Mouse (Mus musculus) right cerebral cortex, adult 2 months (tissue): Measurements from ENCODE around the gene LTO1.
"Not testable (repeated sequence)": the region's sequence is repeated elsewhere in the genome, so short reads cannot be mapped to it uniquely, and the experiment has no call there.

ENCODE experiments used
- DNase-seq, 2 experiments: peaks; one replicate each; pipeline ENCODE4 v3.0.0; 2021 to 2022; ENCODE audit warnings: low spot score in 2 of 2

The LTO1 gene

GRCm38 (mm10) chr7:144914948-144915750 is at the start of gene LTO1:
Gene LTO1, plus strand, starts transcription at chr7:144915100.
- DNase-seq, result peak; percentile 86 to 89

- DNase-seq, result no peak
Measured at GRCm38 (mm10) chr7:144867161-144867560, 47.7 kb upstream of the LTO1 start.

GRCm38 (mm10) chr7:144867602-144868001 is 47.3 kb upstream of the LTO1 start:
- no peak for DNase-seq

DNA sequence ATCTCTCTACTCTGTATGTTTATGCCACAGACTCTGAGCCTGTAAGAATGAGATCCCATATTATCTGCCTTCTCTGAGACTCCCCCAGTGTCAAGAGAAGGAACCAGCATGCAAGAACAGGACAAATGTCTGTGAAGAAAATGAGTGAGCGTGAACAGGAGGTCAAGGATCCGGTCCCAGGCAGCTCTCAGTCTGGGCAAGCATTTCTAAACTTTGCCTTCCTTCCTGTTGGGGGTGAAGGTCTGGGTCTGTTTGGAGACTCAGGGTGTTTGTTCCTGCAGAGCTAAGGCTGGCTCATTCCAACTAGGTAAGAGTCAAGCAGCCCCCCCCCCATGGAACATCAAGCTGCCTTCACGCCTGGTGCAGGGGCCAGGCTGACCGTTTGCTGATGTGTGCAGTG is 42.5 kb upstream of the LTO1 start:
- no peak for DNase-seq

GRCm38 (mm10) chr7:144873160-144873559 is 41.7 kb upstream of the LTO1 start:
- no peak for DNase-seq

DNA sequence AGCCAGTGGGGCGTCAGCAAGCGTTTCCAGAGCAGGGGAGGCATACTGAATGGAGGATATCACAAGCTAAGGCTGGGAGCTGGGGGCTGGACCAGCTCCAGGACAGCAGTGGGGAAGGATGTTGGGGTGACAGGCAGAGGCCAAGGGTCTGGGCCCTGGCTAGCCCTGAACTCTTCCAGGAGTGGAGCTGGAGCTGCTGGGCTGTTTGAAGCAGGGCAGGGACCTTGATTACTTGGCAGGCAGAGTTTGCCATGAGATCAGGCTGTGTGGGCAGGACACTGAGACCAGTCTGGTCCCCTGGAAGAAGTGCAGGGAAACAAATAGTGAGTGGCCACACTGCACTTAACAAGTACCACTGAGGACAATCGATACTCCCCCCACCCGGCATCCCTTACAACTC is 40.7 kb upstream of the LTO1 start:
- DNase-seq, result no peak

- DNase-seq, result no peak
Measured at GRCm38 (mm10) chr7:144878401-144878800, 36.5 kb upstream of the LTO1 start.

DNA sequence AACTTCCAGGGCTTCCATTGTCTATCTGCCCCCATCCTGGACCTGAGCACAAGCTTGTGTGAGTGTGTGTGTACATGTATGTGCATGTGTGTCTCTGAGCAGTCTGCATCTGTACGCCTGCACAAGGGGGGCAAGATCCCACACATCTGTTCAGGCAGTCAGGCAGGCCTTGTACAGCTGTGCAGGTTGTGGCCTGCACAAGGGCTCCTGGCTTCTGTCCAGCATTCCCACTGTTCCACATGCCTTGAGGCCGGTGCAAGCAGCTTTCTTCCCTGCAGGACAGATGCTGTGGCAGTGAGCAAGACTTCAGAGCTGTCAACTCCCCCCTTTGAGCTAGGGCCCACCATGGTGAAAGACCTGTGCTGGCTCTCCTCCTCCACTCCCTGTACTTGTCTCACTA is 31.8 kb upstream of the LTO1 start:
- DNase-seq, result no peak

DNA sequence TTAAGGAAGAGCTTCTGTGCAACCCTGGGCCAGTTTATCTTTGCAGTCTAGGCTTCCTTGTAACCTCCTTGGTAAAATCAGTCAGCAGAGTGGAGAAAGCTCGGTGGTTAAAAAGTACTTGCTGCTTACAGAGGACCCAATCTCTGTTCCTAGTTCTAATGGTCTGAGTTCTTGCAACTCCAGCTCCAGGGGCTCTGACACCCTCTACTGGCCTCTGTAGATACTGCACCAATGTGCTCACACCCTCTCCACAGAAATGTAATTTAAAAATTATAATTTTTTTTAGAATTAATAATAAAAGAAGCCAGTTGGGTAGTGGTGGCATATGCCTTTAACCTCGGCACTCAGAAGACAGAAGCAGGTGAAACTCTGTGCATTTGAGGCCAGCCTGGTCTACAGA is 27.2 kb upstream of the LTO1 start:
- no peak for DNase-seq

DNA sequence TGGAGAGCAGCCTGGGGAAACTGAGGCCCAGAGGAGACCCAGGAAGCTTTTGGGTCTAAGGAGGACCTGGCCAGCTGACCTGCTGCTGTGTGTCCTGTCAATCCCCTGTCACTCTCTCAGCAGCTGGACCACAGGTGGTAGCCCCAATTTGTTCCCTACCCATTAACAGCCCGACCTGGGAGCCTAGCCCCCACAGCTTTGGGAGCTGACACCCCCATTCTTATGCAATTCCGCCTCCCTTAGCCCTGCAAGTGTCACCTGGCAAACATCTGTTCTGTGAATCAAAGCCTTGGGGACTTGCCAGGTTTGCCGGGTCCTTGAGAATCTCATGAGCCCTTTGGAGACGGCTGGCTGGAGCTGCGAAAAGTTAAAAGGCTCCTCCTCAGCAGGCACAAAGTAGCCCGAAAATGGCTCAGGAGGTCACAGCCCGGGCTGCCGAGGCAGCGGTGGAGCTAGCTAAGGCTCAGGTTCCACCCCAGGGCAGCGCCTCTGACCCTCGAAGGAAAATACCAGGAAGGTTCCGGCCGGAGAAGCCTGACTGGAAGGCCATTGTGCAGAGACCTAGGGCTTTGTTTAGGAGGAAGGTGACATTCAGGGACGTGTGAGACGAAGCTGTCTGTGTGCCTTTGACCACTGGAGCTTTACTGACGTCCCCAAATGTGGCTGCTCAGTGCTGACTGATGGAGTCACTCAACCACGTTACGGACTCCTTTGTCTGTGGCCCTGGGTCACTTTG is 26.2 kb upstream of the LTO1 start:
- DNase-seq, result no peak

- DNase-seq, result not testable (repeated sequence)
Measured at GRCm38 (mm10) chr7:144890661-144891060, 24.2 kb upstream of the LTO1 start.

GRCm38 (mm10) chr7:144891863-144892262 is 23.0 kb upstream of the LTO1 start:
- DNase-seq, result peak in 1 of 2 experiments; percentile 40

GRCm38 (mm10) chr7:144892322-144892721 is 22.6 kb upstream of the LTO1 start:
- DNase-seq, result no peak

- DNase-seq, result peak in 1 of 2 experiments; percentile 44
Measured at GRCm38 (mm10) chr7:144894191-144894590, 20.7 kb upstream of the LTO1 start.

GRCm38 (mm10) chr7:144894706-144895105 is 20.2 kb upstream of the LTO1 start:
- no peak for DNase-seq

DNA sequence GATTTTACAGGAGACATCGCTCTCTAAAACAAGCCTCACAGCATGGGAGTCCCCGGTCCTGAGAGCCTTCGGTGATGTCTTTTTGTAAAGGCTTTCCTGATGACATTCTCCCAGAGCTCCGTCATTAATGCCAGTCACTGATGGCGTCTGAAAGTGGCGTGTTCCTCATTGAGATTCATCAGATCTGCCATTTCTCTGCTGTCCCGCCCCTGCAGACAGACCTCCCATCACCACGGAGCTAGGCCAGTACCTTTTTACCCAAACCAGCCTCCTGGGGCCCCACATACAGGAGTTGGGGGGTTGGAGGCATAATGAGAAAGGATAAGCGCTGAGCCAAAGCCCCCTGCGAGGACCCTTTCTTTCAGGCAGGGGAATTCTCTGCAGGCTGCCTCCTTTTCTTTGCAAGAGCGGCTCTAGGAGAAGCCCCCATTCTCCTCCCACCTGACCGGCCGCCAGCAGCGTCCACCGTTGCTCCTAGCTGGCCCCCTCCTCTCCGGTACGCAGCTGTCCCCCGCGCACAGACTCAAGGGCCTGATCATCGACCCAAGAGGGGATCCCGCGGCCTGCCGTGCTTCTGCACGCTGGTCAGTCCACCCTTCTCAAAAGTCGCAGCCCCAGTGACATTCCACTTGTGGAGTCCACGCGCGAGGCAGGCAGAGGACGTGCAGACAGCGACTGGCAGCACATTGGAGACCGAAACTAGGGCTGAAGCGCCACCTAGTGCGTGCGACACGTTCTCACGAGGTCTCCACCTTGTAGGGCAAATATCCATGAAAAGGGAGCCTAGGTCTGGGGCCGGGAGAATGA is 19.4 kb upstream of the LTO1 start:
- peak; percentile 75 to 78 for DNase-seq

DNA sequence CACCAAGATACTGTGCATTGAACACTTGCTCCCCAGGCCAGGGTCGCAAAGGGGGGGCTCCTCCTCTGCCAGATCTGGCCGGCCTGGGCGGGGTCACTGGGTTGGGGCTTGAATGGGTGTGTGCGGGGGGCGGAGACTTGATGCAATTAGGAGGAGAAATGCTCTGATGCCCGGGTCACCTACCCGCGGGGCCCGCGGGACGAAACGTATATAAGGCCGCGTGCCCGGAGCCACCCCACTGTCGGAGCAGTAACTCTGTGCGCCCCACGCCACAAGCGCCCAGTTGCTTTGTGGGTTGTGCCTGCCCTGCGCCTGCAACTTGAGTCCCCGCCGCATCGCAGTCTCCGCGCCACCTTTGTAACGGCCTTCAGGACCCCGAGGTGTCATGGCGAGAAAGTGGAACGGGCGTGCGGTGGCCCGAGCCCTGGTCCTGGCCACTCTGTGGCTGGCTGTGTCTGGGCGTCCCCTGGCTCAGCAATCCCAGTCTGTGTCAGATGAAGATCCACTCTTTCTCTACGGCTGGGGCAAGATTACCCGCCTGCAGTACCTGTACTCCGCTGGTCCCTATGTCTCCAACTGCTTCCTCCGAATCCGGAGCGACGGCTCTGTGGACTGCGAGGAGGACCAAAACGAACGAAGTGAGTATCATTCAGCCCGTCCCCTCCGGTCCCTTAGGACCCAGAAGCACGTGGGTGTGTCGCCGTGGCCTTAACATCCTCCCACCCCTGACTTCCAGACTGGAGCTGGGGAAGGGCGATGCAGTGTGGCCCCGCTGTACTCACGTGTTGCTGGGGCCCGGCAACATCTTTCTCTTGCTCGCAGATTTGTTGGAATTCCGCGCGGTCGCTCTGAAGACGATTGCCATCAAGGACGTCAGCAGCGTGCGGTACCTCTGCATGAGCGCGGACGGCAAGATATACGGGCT is 18.3 kb upstream of the LTO1 start, which contains the start of gene Fgf15:
TSS of gene Fgf15 (plus strand) at position 238 of the 925 bp plus-strand sequence.
- no peak for DNase-seq

DNA sequence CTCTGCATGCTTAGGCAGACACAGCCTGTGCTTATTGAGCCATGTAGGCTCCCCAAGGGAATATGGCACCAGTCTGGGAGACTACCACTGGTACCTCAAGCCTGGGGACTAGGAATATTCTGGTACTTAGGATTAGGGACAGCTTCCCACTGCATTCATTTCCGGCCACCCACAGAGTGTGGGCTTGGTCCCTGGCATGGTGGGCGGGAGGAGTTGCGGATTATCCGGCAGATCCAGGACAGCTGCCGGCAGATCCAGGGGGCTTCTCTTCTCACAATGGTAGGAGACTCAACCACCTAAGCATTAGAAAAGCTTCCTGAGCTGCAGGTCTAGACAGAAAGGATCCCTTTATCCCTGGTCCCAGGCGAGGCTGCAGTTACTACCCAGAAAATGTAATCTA is 16.4 kb upstream of the LTO1 start:
- no peak for DNase-seq

- DNase-seq, result not testable (repeated sequence)
Measured at GRCm38 (mm10) chr7:144905514-144905913, 9.4 kb upstream of the LTO1 start.

DNA sequence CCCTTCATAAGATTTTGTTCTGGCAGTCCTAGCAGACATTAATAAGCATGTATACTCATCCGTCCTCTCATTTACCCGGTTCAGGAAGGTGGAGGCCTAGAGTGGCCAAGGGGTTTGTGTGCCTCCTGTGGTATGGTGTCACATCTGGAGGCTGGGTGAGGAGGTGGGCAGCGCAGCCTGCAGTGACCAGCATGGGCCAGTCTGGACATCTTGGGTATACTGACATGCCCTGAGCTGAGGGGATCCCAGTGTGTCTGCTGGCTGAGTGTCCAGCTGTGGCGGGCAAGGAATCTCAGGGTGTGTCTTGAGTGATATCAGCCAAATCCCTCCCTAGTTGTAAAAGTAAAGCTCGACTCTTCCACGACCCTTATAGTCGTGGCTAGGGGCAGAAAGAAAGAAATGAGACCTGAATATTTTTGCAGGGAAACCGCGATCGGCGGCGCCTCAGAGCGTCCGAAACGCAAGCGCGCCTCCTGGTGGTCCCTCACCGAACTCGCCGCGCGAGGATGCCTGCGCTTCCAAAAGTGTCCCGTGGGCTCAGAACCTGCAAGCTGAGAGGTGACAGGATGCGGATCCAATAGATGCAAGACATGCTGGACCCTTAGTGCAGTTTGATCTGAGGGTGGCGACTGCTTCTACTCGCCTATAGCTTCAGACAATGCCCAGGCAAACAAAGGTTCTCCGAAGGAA is 8.0 kb upstream of the LTO1 start:
- peak; percentile 68 to 70 for DNase-seq
